Mouse (Mus musculus) common myeloid progenitor, adult 5-6 weeks (primary cell): Measurements from ENCODE around the gene Jarid2. TPM values are rescaled to one million over a fixed set of nuclear protein-coding genes. Genes with fewer than 3 reads are reported as not detected.
"Not testable (repeated sequence)": the region's sequence is repeated elsewhere in the genome, so short reads cannot be mapped to it uniquely, and the experiment has no call there.

Source experiments
- ATAC-seq: replicated peaks from 2 replicates; pipeline ENCODE4 v1.8.0; 2016; ENCODE audit warnings: low read depth, mild to moderate bottlenecking, moderate TSS enrichment, inconsistent platforms; ENCODE audit not compliant: poor library complexity, severe bottlenecking
- total RNA-seq: library from RNA; stranded (forward); fragments of 200-1000, 187-1606 nt; gene quantifications from 2 replicates; pipeline ENCODE4 v1.2.3, GENCODE M21; 2017

Jarid2 gene
- total RNA-seq, result 37.6 and 44.5 TPM in 2 replicates

GRCm38 (mm10) chr13:44729424-44729971, at the start of gene Jarid2:
Gene Jarid2, plus strand, starts transcription at chr13:44729474.
- no peak for ATAC-seq

- no peak for ATAC-seq
Observed at GRCm38 (mm10) chr13:44681051-44681450, 48.2 kb upstream of the Jarid2 start.

- ATAC-seq, result no peak
Observed at GRCm38 (mm10) chr13:44688140-44688539, 41.1 kb upstream of the Jarid2 start.

GRCm38 (mm10) chr13:44697628-44698027, 31.6 kb upstream of the Jarid2 start:
- no peak for ATAC-seq

- ATAC-seq, result no peak
Observed at GRCm38 (mm10) chr13:44704036-44704801, 25.1 kb upstream of the Jarid2 start.

- ATAC-seq, result no peak
Observed at GRCm38 (mm10) chr13:44705031-44705742, 24.1 kb upstream of the Jarid2 start.

GRCm38 (mm10) chr13:44705743-44706044, 23.6 kb upstream of the Jarid2 start:
- ATAC-seq, result no peak

- ATAC-seq, result no peak
Observed at GRCm38 (mm10) chr13:44706206-44706915, 22.9 kb upstream of the Jarid2 start.

- ATAC-seq, result no peak
Observed at GRCm38 (mm10) chr13:44707176-44707575, 22.1 kb upstream of the Jarid2 start.

- ATAC-seq, result no peak
Observed at GRCm38 (mm10) chr13:44708336-44709017, 20.8 kb upstream of the Jarid2 start.

- no peak for ATAC-seq
Observed at GRCm38 (mm10) chr13:44709747-44710480, 19.4 kb upstream of the Jarid2 start.

GRCm38 (mm10) chr13:44711062-44711461, 18.2 kb upstream of the Jarid2 start:
- ATAC-seq, result no peak

GRCm38 (mm10) chr13:44711882-44712281, 17.4 kb upstream of the Jarid2 start:
- no peak for ATAC-seq

GRCm38 (mm10) chr13:44715187-44715885, 13.9 kb upstream of the Jarid2 start:
- ATAC-seq, result no peak

- no peak for ATAC-seq
Observed at GRCm38 (mm10) chr13:44717838-44718237, 11.4 kb upstream of the Jarid2 start.

GRCm38 (mm10) chr13:44718465-44718864, 10.8 kb upstream of the Jarid2 start:
- not testable (repeated sequence) for ATAC-seq

- ATAC-seq, result no peak
Observed at GRCm38 (mm10) chr13:44720094-44720493, 9.2 kb upstream of the Jarid2 start.

GRCm38 (mm10) chr13:44721891-44722547, 7.3 kb upstream of the Jarid2 start:
- ATAC-seq, result peak; percentile 86
